ENCODE assay signal across 8 mouse cellular contexts in the genomic region with DNA sequence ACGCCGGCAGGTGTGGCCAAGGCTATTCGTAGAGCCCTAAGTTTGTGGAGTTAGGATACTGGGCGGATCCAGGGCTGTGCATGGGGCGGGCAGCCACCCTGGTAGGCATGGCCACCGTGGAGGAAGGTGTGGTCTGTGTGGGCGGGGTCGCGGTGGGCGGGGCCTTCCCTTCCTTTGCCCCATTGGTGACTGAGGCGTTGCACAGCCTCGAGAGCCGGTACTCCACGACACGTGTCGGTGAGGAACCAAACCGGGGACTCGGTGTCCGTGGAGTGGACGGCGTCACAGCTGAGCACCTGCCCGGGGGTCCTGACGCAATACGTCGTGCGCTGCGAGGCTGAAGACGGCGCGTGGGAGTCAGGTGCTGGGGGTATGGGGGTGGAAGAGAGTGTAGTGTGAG. TPM values are rescaled to one million over a fixed set of nuclear protein-coding genes. Genes with fewer than 3 reads are reported as not detected.
A peak's percentile ranks its signal among the peaks of the same experiment; 100 is the strongest.
DNase-seq lines count a peak whose midpoint lies in the region; ATAC-seq and TF ChIP-seq lines count a peak whose summit lies in the region.

No protein-coding gene starts in this region.

- no peak overlapping the region for H3K9ac ChIP-seq in heart, postnatal 0 days (replicated peaks; ENCODE audit: low read depth, low read length)
- no peak overlapping the region for H3K9ac ChIP-seq in limb, embryonic 11.5 days (ENCODE audit: low read length)

- H3K4me2 ChIP-seq in heart, postnatal 0 days (ENCODE audit: low read depth, low read length): no peak overlapping the region
- peak overlapping the region; percentile 25 for H3K4me2 ChIP-seq in limb, embryonic 11.5 days (ENCODE audit: low read depth, severe bottlenecking)

- no peaks in the 10 kb centered on the region for H3K36me3 ChIP-seq in heart, postnatal 0 days (replicated peaks; ENCODE audit: control insufficient read depth, insufficient read depth, low read length)
- H3K36me3 ChIP-seq in limb, embryonic 11.5 days (ENCODE audit: control insufficient read depth, insufficient read depth, low read length): no peaks in the 10 kb centered on the region
- no peaks in the 10 kb centered on the region for H3K36me3 ChIP-seq in midbrain, embryonic 10.5 days

- 12% methylated on average over 30 of the region's 30 CpGs for WGBS in heart, postnatal 0 days
- 8% methylated on average over 30 of the region's 30 CpGs for WGBS in limb, embryonic 11.5 days
- WGBS in midbrain, embryonic 10.5 days: 7% methylated on average over 30 of the region's 30 CpGs

- H3K4me3 ChIP-seq in heart, postnatal 0 days (ENCODE audit: low read depth, low read length): no peak overlapping the region
- H3K4me3 ChIP-seq in limb, embryonic 11.5 days (ENCODE audit: low read depth, low read length): no peak overlapping the region
- peak overlapping the region; percentile 34 for H3K4me3 ChIP-seq in midbrain, embryonic 10.5 days

- ATAC-seq in heart, postnatal 0 days (ENCODE audit: insufficient read depth, low read depth): peak; percentile 22; the same call in 1 of the 2 replicates
- ATAC-seq in limb, embryonic 11.5 days (ENCODE audit: insufficient number of reproducible peaks, low FRiP score, low TSS enrichment, low read depth): no peak

- no peak for TF ChIP-seq EP300 in heart, postnatal 0 days (IDR thresholded peaks at IDR 0.05; ENCODE audit: low read depth)

- no peak for TF ChIP-seq CTCF in heart, postnatal 0 days (IDR thresholded peaks at IDR 0.05; ENCODE audit: low read depth)

- H3K27me3 ChIP-seq in heart, postnatal 0 days (ENCODE audit: control insufficient read depth, insufficient read depth, low read length): peaks cover 36% of the 10 kb centered on the region; the same call in 1 of the 2 replicates
- H3K27me3 ChIP-seq in limb, embryonic 11.5 days (ENCODE audit: control insufficient read depth, insufficient read depth, low read length): 0 out of 2 replicates have a peak, but pooled peaks cover 11% of the 10 kb centered on the region
- peaks cover 90% of the 10 kb centered on the region for H3K27me3 ChIP-seq in midbrain, embryonic 10.5 days (ENCODE audit: low read depth, poor library complexity, severe bottlenecking)

- no peak overlapping the region for H3K27ac ChIP-seq in heart, postnatal 0 days (ENCODE audit: low read depth)
- no peak overlapping the region for H3K27ac ChIP-seq in limb, embryonic 11.5 days (replicated peaks; ENCODE audit: low read depth, low read length)
- H3K27ac ChIP-seq in midbrain, embryonic 10.5 days (replicated peaks): no peak overlapping the region

- H3K4me1 ChIP-seq in heart, postnatal 0 days (ENCODE audit: control insufficient read depth, insufficient read depth): no peaks in the 10 kb centered on the region
- no peaks in the 10 kb centered on the region for H3K4me1 ChIP-seq in limb, embryonic 11.5 days (ENCODE audit: control insufficient read depth, insufficient read depth, low read length)
- H3K4me1 ChIP-seq in midbrain, embryonic 10.5 days: peaks cover 28% of the 10 kb centered on the region

- peaks cover 13% of the 10 kb centered on the region; the same call in 1 of the 2 replicates for H3K9me3 ChIP-seq in heart, postnatal 0 days (replicated peaks; ENCODE audit: control insufficient read depth, low read length)
- no peaks in the 10 kb centered on the region for H3K9me3 ChIP-seq in limb, embryonic 11.5 days (ENCODE audit: control insufficient read depth, low read length)
- peaks cover 13% of the 10 kb centered on the region; the same call in 1 of the 2 replicates for H3K9me3 ChIP-seq in midbrain, embryonic 10.5 days (replicated peaks)

- peak; percentile 59 for DNase-seq in gastrocnemius, adult 18-20 months (ENCODE audit: low spot score)
- no peak for DNase-seq in gastrocnemius, postnatal 4 days (ENCODE audit: low spot score in 2 of 2)
- peak; percentile 32 to 55 for DNase-seq in adrenal gland, postnatal 36 days
- no peak for DNase-seq in heart, postnatal 0 days (ENCODE audit: low spot score)
- peak; percentile 45 for DNase-seq in limb, embryonic 11.5 days (ENCODE audit: low spot score)
- DNase-seq in midbrain, embryonic 10.5 days (ENCODE audit: low spot score): no peak
- no peak for DNase-seq in frontal cortex, adult 2 months (ENCODE audit: extremely low spot score in 1 of 2, low spot score in 1 of 2)
- no peak for DNase-seq in cerebellum, postnatal 25 days

RNA-seq across cellular contexts. Expression of a gene that starts 8.4 kb away (rescaled TPM):
- total RNA-seq in gastrocnemius, adult 18-20 months (2021): under 1 TPM in 1 of 2 experiments, not detected in 1; 0.07 TPM
- total RNA-seq in gastrocnemius, postnatal 4 days (2021): not detected
- total RNA-seq in adrenal gland, postnatal 36 days (2021): not detected
- total RNA-seq in heart, postnatal 0 days (2014; rRNA removed; ENCODE audit: low replicate concordance): 0.08 TPM in 1 of 2 replicates, not detected in the other
- polyA plus RNA-seq in heart, postnatal 0 days (2015; fragmentation: Nextera tagmentation; extraction: Ambion mirVana): not detected in 2 replicates
- polyA plus RNA-seq in limb, embryonic 11.5 days (2014; fragmentation: Nextera tagmentation; extraction: Ambion mirVana): not detected in 2 replicates
- polyA plus RNA-seq in midbrain, embryonic 10.5 days (2016; fragmentation: Nextera tagmentation; extraction: Ambion mirVana): 0.05 and 0.11 TPM in 2 replicates
- 0.48 and 0.71 TPM in 2 replicates for polyA plus RNA-seq in frontal cortex, adult 2 months (2012; rRNA removed)

RNA-seq across cellular contexts. Expression of a gene that starts 11.8 kb away (rescaled TPM):
- 1 to 10 TPM; 2.7 TPM for total RNA-seq in gastrocnemius, adult 18-20 months (2021)
- 10 to 100 TPM; 12.3 to 14.6 TPM for total RNA-seq in gastrocnemius, postnatal 4 days (2021)
- total RNA-seq in adrenal gland, postnatal 36 days (2021): 10 to 100 TPM; 16.8 to 19.0 TPM
- total RNA-seq in heart, postnatal 0 days (2014; rRNA removed; ENCODE audit: low replicate concordance): 3.0 and 5.6 TPM in 2 replicates
- polyA plus RNA-seq in heart, postnatal 0 days (2015; fragmentation: Nextera tagmentation; extraction: Ambion mirVana): 2.3 and 3.2 TPM in 2 replicates
- 11.7 and 14.6 TPM in 2 replicates for polyA plus RNA-seq in limb, embryonic 11.5 days (2014; fragmentation: Nextera tagmentation; extraction: Ambion mirVana)
- polyA plus RNA-seq in midbrain, embryonic 10.5 days (2016; fragmentation: Nextera tagmentation; extraction: Ambion mirVana): 9.8 and 12.1 TPM in 2 replicates
- 178 and 202 TPM in 2 replicates for polyA plus RNA-seq in frontal cortex, adult 2 months (2012; rRNA removed)

RNA-seq across cellular contexts. Expression of a gene that starts 22.8 kb away (rescaled TPM):
- 100 to 1,000 TPM in 1 of 2 experiments, 10 to 100 TPM in 1; 58.3 to 202 TPM for total RNA-seq in gastrocnemius, adult 18-20 months (2021)
- 1 to 10 TPM; 3.9 to 7.0 TPM for total RNA-seq in gastrocnemius, postnatal 4 days (2021)
- total RNA-seq in adrenal gland, postnatal 36 days (2021): 10 to 100 TPM in 1 of 2 experiments, 1 to 10 TPM in 1; 6.9 to 10.5 TPM
- 4.5 and 38.1 TPM in 2 replicates for total RNA-seq in heart, postnatal 0 days (2014; rRNA removed; ENCODE audit: low replicate concordance)
- 3.0 and 3.6 TPM in 2 replicates for polyA plus RNA-seq in heart, postnatal 0 days (2015; fragmentation: Nextera tagmentation; extraction: Ambion mirVana)
- 4.9 and 5.1 TPM in 2 replicates for polyA plus RNA-seq in limb, embryonic 11.5 days (2014; fragmentation: Nextera tagmentation; extraction: Ambion mirVana)
- polyA plus RNA-seq in midbrain, embryonic 10.5 days (2016; fragmentation: Nextera tagmentation; extraction: Ambion mirVana): 5.2 and 7.3 TPM in 2 replicates
- polyA plus RNA-seq in frontal cortex, adult 2 months (2012; rRNA removed): 24.6 and 27.8 TPM in 2 replicates

RNA-seq across cellular contexts. Expression of a gene that starts 40.2 kb away (rescaled TPM):
- total RNA-seq in gastrocnemius, adult 18-20 months (2021): 10 to 100 TPM; 13.3 to 15.1 TPM
- 10 to 100 TPM; 65.2 to 73.0 TPM for total RNA-seq in gastrocnemius, postnatal 4 days (2021)
- 10 to 100 TPM; 35.6 to 51.5 TPM for total RNA-seq in adrenal gland, postnatal 36 days (2021)
- total RNA-seq in heart, postnatal 0 days (2014; rRNA removed; ENCODE audit: low replicate concordance): 36.6 and 39.3 TPM in 2 replicates
- 30.2 and 32.5 TPM in 2 replicates for polyA plus RNA-seq in heart, postnatal 0 days (2015; fragmentation: Nextera tagmentation; extraction: Ambion mirVana)
- 46.9 and 48.3 TPM in 2 replicates for polyA plus RNA-seq in limb, embryonic 11.5 days (2014; fragmentation: Nextera tagmentation; extraction: Ambion mirVana)
- polyA plus RNA-seq in midbrain, embryonic 10.5 days (2016; fragmentation: Nextera tagmentation; extraction: Ambion mirVana): 66.2 and 66.6 TPM in 2 replicates
- 180 and 183 TPM in 2 replicates for polyA plus RNA-seq in frontal cortex, adult 2 months (2012; rRNA removed)

RNA-seq across cellular contexts. Expression of a gene that starts 46.4 kb away (rescaled TPM):
- 10 to 100 TPM; 18.2 to 21.1 TPM for total RNA-seq in gastrocnemius, adult 18-20 months (2021)
- total RNA-seq in gastrocnemius, postnatal 4 days (2021): 1 to 10 TPM; 1.7 to 1.8 TPM
- 1 to 10 TPM; 2.3 to 4.0 TPM for total RNA-seq in adrenal gland, postnatal 36 days (2021)
- total RNA-seq in heart, postnatal 0 days (2014; rRNA removed; ENCODE audit: low replicate concordance): 7.5 and 25.2 TPM in 2 replicates
- polyA plus RNA-seq in heart, postnatal 0 days (2015; fragmentation: Nextera tagmentation; extraction: Ambion mirVana): 3.4 TPM in 2 replicates
- polyA plus RNA-seq in limb, embryonic 11.5 days (2014; fragmentation: Nextera tagmentation; extraction: Ambion mirVana): 3.8 and 3.9 TPM in 2 replicates
- polyA plus RNA-seq in midbrain, embryonic 10.5 days (2016; fragmentation: Nextera tagmentation; extraction: Ambion mirVana): 9.1 and 13.4 TPM in 2 replicates
- polyA plus RNA-seq in frontal cortex, adult 2 months (2012; rRNA removed): 25.2 and 27.9 TPM in 2 replicates

Comparison
In these comparisons a context has a peak if more than half of its experiments do, and no peak if none do; other contexts are left out.
1. DNase-seq: peak in gastrocnemius, adult 18-20 months (single experiment), adrenal gland, postnatal 36 days (2 of 2) and limb, embryonic 11.5 days (single experiment); none in gastrocnemius, postnatal 4 days (0 of 2), heart, postnatal 0 days (single experiment), midbrain, embryonic 10.5 days (single experiment), frontal cortex, adult 2 months (0 of 2) and cerebellum, postnatal 25 days (0 of 2).